Mouse (Mus musculus) C2C12 (cell line): ENCODE measurements around the gene Hvcn1. TPM values are rescaled to one million over a fixed set of nuclear protein-coding genes. Genes with fewer than 3 reads are reported as not detected.

Experiments
- H3K27me3 ChIP-seq: one replicate; pipeline ENCODE4 v1.6.1; 2011; ENCODE audit not compliant: control insufficient read depth, insufficient read depth, insufficient read length
- H3K36me3 ChIP-seq: one replicate; pipeline ENCODE4 v1.6.1; 2011; ENCODE audit not compliant: control insufficient read depth, insufficient read depth
- H3K4me3 ChIP-seq: one replicate; pipeline ENCODE4 v1.5.1; 2011; ENCODE audit warnings: mild to moderate bottlenecking, control low read depth; ENCODE audit not compliant: poor library complexity, insufficient read depth, severe bottlenecking
- H3K79me2 ChIP-seq: one replicate; pipeline ENCODE4 v1.6.1; 2011; ENCODE audit not compliant: control insufficient read depth, insufficient read depth
- H3K79me3 ChIP-seq: one replicate; pipeline ENCODE4 v1.6.1; 2011; ENCODE audit warnings: low read depth, control low read depth
- H3ac ChIP-seq: one replicate; pipeline ENCODE3; 2011; ENCODE audit warnings: low read depth; ENCODE audit not compliant: control insufficient read depth, insufficient read length
- CEBPB ChIP-seq: IDR thresholded peaks from one replicate; pipeline ENCODE4 v1.6.1; 2011; ENCODE audit warnings: low read depth, mild to moderate bottlenecking, control low read depth, moderate library complexity
- CTCF ChIP-seq: IDR thresholded peaks from one replicate; pipeline ENCODE4 v1.5.1; 2011; ENCODE audit not compliant: control insufficient read depth, insufficient read depth, insufficient read length
- FOSL1 ChIP-seq: IDR thresholded peaks from one replicate; pipeline ENCODE4 v1.8.0; 2011; ENCODE audit warnings: mild to moderate bottlenecking, low read length; ENCODE audit not compliant: poor library complexity, insufficient read depth, severe bottlenecking
- MAX ChIP-seq: IDR thresholded peaks from one replicate; pipeline ENCODE4 v1.6.1; 2011; ENCODE audit warnings: mild to moderate bottlenecking, control low read depth
- MYOD1 ChIP-seq: IDR thresholded peaks from one replicate; pipeline ENCODE4 v1.6.1; 2011; ENCODE audit warnings: low read depth; ENCODE audit not compliant: control insufficient read depth, insufficient read length
- MYOG ChIP-seq: IDR thresholded peaks from one replicate; pipeline ENCODE4 v1.6.1; 2011; ENCODE audit not compliant: control insufficient read depth, insufficient read length; ENCODE audit errors: extremely low read depth
- USF1 ChIP-seq: IDR thresholded peaks from one replicate; pipeline ENCODE4 v1.6.1; 2011; ENCODE audit warnings: low read depth, mild to moderate bottlenecking, control low read depth, moderate library complexity
- polyA plus RNA-seq: library from polyadenylated mRNA; unstranded; fragments of >200 nt; fragmentation: generic; extraction: Trizol; gene quantifications from one replicate; pipeline ENCODE4 v1.2.1, GENCODE M21; 2012; ENCODE audit warnings: missing spikeins

Hvcn1 gene
- polyA plus RNA-seq, 1 experiment = 0.02 TPM

DNA sequence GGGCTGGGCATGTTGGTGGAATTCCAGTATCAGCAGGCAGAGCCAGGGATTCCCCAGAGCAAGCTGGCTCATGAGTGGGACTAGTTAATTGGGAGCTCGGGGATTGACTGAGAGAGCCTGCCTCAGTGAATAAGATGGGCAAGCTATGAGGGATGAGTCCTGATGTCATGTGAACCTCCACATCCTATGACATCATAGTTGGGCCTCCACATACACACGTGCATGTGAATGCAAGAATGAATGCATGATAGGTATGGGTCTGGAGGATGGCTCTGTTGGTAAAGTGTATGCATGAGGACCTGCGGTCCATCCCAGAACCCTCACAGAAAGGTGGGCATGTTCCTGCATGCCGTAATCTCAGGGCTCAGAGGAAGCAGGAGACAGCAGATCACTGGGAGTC, 14.5 kb downstream of the Hvcn1 start:
- Histone ChIP-seq H3K36me3 (no peaks in the 10 kb centered on the region), H3K79me3 (no peaks in the 10 kb centered on the region), H3K27me3 (peaks cover 57% of the 10 kb centered on the region), H3ac (no peak overlapping the region), H3K4me3 (no peak overlapping the region), H3K79me2 (no peaks in the 10 kb centered on the region)
- TF ChIP-seq MYOD1 = no peak

GRCm38 (mm10) chr5:122224291-122224690, 17.7 kb downstream of the Hvcn1 start:
- TF ChIP-seq FOSL1 (no peak), MAX (no peak)
- no peaks in the 10 kb centered on the region for H3K79me2 ChIP-seq

DNA sequence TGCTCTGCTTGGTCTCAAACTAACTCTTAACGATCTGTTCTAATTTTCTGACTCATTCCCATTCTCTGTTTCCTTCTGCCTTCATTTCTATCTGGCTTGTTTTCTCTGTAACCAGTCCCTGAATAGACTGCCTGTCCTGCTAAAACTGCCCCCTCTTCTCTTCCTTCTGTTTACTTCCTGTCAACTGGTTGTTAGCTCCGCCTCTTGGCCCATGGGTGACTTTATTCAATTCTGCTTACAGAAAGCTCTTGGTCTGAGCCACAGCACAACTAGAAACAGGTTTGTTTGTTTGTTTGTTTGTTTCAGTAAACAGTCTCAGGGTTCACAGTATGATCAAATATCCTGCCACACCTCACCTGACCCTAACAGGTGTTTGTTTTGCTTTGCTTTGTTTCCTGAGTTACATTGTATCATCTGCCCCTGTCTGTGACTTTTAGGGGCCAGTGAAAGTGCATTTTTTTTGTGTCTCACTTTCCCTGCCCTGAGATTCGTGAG, 21.7 kb downstream of the Hvcn1 start:
- TF ChIP-seq MYOD1 (no peak), MAX (no peak), FOSL1 (no peak), CTCF (no peak), MYOG (no peak), USF1 (no peak), CEBPB (no peak)
- Histone ChIP-seq H3K27me3 (peaks cover 32% of the 10 kb centered on the region), H3K36me3 (no peaks in the 10 kb centered on the region)

More at GRCm38 (mm10) chr5:122224291-122224690, 17.7 kb downstream of the Hvcn1 start:
- Histone ChIP-seq H3K36me3 (no peaks in the 10 kb centered on the region), H3ac (no peak overlapping the region), H3K79me3 (no peaks in the 10 kb centered on the region), H3K4me3 (no peak overlapping the region), H3K27me3 (peaks cover 38% of the 10 kb centered on the region)

GRCm38 (mm10) chr5:122228772-122229171, 22.2 kb downstream of the Hvcn1 start:
- no peak overlapping the region for H3ac ChIP-seq
- TF ChIP-seq FOSL1 (no peak), MYOD1 (no peak), CEBPB (no peak), MAX (no peak)
- H3K4me3 ChIP-seq = no peak overlapping the region
- no peaks in the 10 kb centered on the region for H3K36me3 ChIP-seq
- peaks cover 35% of the 10 kb centered on the region for H3K27me3 ChIP-seq
- H3K79me3 ChIP-seq = no peaks in the 10 kb centered on the region
- no peaks in the 10 kb centered on the region for H3K79me2 ChIP-seq

More for the DNA sequence above, 21.7 kb downstream of the Hvcn1 start:
- Histone ChIP-seq H3K4me3 (no peak overlapping the region), H3K79me3 (no peaks in the 10 kb centered on the region), H3ac (no peak overlapping the region), H3K79me2 (no peaks in the 10 kb centered on the region)

GRCm38 (mm10) chr5:122230816-122231215, 24.2 kb downstream of the Hvcn1 start:
- H3K27me3 ChIP-seq = peaks cover 38% of the 10 kb centered on the region
- H3ac ChIP-seq = no peak overlapping the region
- no peaks in the 10 kb centered on the region for H3K79me3 ChIP-seq
- no peak overlapping the region for H3K4me3 ChIP-seq
- TF ChIP-seq USF1 = no peak
- TF ChIP-seq FOSL1 = no peak
- TF ChIP-seq CTCF = no peak
- TF ChIP-seq MAX = no peak
- no peak for TF ChIP-seq CEBPB
- TF ChIP-seq MYOG = no peak
- TF ChIP-seq MYOD1 = no peak
- H3K36me3 ChIP-seq = no peaks in the 10 kb centered on the region
- no peaks in the 10 kb centered on the region for H3K79me2 ChIP-seq

GRCm38 (mm10) chr5:122231431-122231830, 24.8 kb downstream of the Hvcn1 start:
- Histone ChIP-seq H3K4me3 (no peak overlapping the region), H3K27me3 (peaks cover 44% of the 10 kb centered on the region), H3K36me3 (no peaks in the 10 kb centered on the region), H3K79me2 (no peaks in the 10 kb centered on the region), H3K79me3 (no peaks in the 10 kb centered on the region), H3ac (no peak overlapping the region)
- TF ChIP-seq CEBPB = no peak
- TF ChIP-seq MYOD1 = no peak
- TF ChIP-seq MYOG = no peak
- TF ChIP-seq FOSL1 = no peak
- no peak for TF ChIP-seq USF1

- no peaks in the 10 kb centered on the region for H3K36me3 ChIP-seq
- H3ac ChIP-seq = no peak overlapping the region
- H3K27me3 ChIP-seq = peaks cover 50% of the 10 kb centered on the region
- H3K4me3 ChIP-seq = no peak overlapping the region
- no peaks in the 10 kb centered on the region for H3K79me3 ChIP-seq
- TF ChIP-seq CEBPB (no peak), FOSL1 (no peak)
- H3K79me2 ChIP-seq = no peaks in the 10 kb centered on the region
Measured at GRCm38 (mm10) chr5:122232004-122232403, 25.4 kb downstream of the Hvcn1 start.
